Mouse (Mus musculus) embryonic facial prominence, embryonic 10.5 days (tissue): ENCODE measurements around the gene Hba-a1. TPM values are rescaled to one million over a fixed set of nuclear protein-coding genes. Genes with fewer than 3 reads are reported as not detected.
A peak's percentile ranks its signal among the peaks of the same experiment; 100 is the strongest.
"Not testable (repeated sequence)": the region's sequence is repeated elsewhere in the genome, so short reads cannot be mapped to it uniquely, and the experiment has no call there.

Experiments used
- DNase-seq: peaks from one replicate; pipeline ENCODE4 v3.0.0-alpha.2; 2017; ENCODE audit warnings: low spot score
- H3K27ac ChIP-seq: fragments of 300-500 bp; sonication (generic); replicated peaks from 2 replicates; pipeline ENCODE4 v1.5.1; 2016; ENCODE audit warnings: mild to moderate bottlenecking
- H3K27me3 ChIP-seq: fragments of 300-500 bp; sonication (generic); replicated peaks from 2 replicates; pipeline ENCODE4 v1.6.1; 2016; ENCODE audit warnings: low read depth, mild to moderate bottlenecking; ENCODE audit not compliant: poor library complexity, severe bottlenecking
- H3K36me3 ChIP-seq: fragments of 300-500 bp; sonication (generic); replicated peaks from 2 replicates; pipeline ENCODE4 v1.6.1; 2016; ENCODE audit warnings: mild to moderate bottlenecking, moderate library complexity
- H3K4me1 ChIP-seq: fragments of 300-500 bp; sonication (generic); 2 replicates; pipeline ENCODE4 v1.6.1; 2016
- H3K4me3 ChIP-seq: fragments of 300-500 bp; sonication (generic); 2 replicates; pipeline ENCODE4 v1.5.1; 2016; ENCODE audit warnings: mild to moderate bottlenecking, moderate library complexity
- H3K9me3 ChIP-seq: fragments of 300-500 bp; sonication (generic); 2 replicates; pipeline ENCODE4 v1.6.1; 2016; ENCODE audit warnings: mild to moderate bottlenecking
- WGBS: fragments of 180-500 bp; shearing (Covaris S2); methylation state at CpG from one replicate; pipeline ENCODE4 v1.1.7; 2016; 5-methylcytosine and 5-hydroxymethylcytosine counted together
- polyA plus RNA-seq: library from polyadenylated mRNA; unstranded; fragments of >200 nt; fragmentation: Nextera tagmentation; extraction: Ambion mirVana; gene quantifications from 2 replicates; pipeline ENCODE4 v1.2.1, GENCODE M21; 2016

Hba-a1 gene
- polyA plus RNA-seq, 1 experiment from 2014 or later, result 2,000 TPM

DNA sequence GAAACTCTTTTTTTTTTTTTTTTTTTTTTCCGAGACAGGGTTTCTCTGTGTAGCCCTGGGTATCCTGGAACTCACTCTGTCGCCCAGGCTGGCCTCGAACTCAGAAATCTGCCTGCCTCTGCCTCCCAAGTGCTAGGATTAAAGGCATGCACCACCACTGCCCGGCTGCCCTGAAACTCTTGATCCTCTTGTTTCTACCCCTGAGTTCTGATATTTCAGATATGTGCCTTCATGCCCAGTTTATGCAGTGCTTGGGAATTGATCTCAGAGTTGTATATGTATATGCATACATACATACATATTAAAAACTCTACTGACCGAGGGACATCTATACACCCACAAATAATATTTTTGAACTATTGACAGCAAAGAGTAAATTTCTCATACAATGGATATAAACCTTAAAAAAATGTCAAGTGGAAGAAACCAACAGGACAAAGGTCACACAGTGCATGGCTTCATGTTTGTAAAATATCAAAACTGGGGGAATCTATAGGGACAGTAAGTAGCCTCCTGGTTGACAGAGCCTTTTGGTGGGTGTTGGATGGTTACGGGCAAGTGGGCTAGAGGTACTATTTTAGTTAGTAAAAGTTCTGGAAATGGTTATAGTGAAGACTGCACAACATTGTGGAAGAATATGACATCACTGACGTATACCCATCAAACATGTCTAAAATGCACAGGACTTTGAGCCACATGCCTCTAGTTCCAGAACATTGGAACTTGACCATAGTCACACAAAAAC lies 1.9 kb downstream of the Hba-a1 start:
- peaks cover 32% of the 10 kb centered on the region for H3K27me3 ChIP-seq
- no peaks in the 10 kb centered on the region for H3K4me1 ChIP-seq
- WGBS, result 76% methylated on average over 7 of the region's 7 CpGs
- no peak overlapping the region for H3K4me3 ChIP-seq
- no peak overlapping the region for H3K27ac ChIP-seq
- H3K9me3 ChIP-seq, result no peaks in the 10 kb centered on the region
- no peak for DNase-seq
- H3K36me3 ChIP-seq, result no peaks in the 10 kb centered on the region

DNA sequence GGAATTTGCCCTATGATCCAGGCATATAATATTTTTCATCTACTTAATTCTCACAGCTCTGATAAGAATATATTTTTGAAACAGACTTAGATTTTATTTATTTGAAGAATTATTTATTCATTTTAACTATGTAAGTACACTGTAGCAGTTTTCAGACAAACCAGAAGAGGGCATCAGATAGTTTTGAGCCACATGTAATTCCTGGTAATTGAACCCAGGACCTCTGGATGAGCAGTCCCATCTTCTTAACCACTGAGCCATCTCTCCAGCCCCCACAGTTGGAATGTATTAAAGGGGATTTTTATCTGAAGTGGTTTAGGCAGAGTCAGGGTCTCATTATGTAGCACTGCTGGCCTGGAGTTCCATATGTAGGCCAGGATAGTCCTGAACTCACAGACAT lies 2.6 kb downstream of the Hba-a1 start:
- H3K36me3 ChIP-seq, DNase-seq, H3K27ac ChIP-seq, H3K4me3 ChIP-seq, H3K9me3 ChIP-seq, H3K4me1 ChIP-seq: not testable (repeated sequence)
- peaks cover 29% of the 10 kb centered on the region for H3K27me3 ChIP-seq

DNA sequence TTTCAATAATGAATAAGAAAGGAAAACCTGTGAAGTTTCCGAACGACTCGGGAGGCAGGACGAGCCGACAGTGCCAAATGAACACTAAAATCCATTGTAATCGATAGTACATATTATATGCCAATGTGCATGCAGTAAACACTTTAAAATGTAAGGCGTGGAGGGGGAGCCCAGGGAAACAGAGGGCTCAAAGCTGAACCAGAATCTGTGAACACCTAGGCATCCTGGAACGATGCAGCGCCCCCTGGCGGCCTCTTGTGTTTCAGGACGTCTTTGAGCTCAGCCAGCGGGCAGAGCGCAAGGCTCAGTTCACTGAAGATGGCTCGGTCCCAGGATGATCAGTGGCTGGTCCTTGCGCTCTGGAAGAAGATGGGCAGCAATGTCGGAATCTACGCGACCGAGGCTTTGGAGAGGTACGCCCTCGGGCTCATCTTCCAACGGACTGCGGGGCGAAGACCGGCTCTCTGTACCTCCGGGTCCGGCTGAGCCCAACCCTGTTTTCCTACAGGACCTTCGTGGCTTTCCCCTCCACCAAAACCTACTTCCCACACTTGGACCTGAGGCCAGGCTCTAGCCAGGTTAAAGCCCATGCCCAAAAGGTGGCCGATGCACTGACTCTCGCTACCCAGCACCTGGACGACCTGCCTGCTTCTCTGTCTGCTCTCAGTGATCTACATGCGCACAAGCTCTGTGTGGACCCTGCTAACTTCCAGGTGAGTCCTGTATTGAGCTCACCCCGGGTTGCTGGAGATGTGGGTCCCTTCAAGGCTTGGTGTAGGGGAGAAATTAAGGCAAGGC lies 3.6 kb downstream of the Hba-a1 start, which contains the start of gene Hbq1b:
Gene Hbq1b (plus strand): TSS at position 271 of the 798 bp plus-strand sequence.
- 20% methylated on average over 33 of the region's 33 CpGs for WGBS
- H3K9me3 ChIP-seq, H3K4me1 ChIP-seq, H3K36me3 ChIP-seq, H3K27ac ChIP-seq: not testable (repeated sequence)
- peak; percentile 72 for DNase-seq
- H3K27me3 ChIP-seq, result peaks cover 19% of the 10 kb centered on the region
- peak within 1 kb of the TSS; percentile 45 for H3K4me3 ChIP-seq

DNA sequence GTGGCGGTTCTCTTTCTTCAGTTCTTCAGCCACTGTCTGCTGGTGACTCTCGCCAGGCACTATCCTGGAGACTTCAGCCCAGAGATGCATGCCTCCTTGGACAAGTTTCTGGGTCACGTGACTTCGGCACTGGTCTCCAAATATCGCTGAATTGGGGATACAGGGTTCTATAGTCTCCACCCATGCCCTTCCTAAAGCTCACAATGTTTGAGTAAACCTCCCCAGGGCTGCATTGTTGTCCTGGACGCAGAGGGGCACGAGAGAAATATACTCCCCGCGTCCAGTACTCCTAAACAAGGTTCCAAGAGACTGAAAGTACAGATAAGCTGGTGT lies 4.1 kb downstream of the Hba-a1 start:
- H3K27me3 ChIP-seq, result peaks cover 18% of the 10 kb centered on the region
- no peak overlapping the region for H3K27ac ChIP-seq
- H3K4me3 ChIP-seq, result 0 out of 2 replicates have a peak overlapping the region, but pooled peaks have one; percentile 13
- H3K36me3 ChIP-seq, result no peaks in the 10 kb centered on the region
- no peaks in the 10 kb centered on the region for H3K4me1 ChIP-seq
- DNase-seq, result no peak
- WGBS, result 68% methylated on average over 9 of the region's 9 CpGs
- no peaks in the 10 kb centered on the region for H3K9me3 ChIP-seq

DNA sequence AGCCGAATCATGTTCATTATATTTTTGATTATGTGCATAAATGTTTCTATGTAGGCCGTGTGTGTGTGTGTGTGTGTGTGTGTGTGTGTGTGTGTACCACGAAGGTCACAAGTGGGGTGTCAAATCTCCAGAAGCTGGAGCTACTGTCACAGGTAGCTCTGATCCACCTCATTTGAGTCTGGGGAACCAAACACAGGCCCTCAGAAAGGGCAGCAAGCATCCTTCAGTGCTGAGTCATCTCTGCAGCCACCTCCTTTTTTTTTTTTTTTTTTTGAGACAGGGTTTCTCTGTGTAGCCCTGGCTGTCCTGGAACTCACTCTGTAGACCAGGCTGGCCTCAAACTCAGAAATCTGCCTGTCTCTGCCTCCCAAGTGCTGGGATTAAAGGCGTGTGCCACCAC lies 9.5 kb downstream of the Hba-a1 start:
- not testable (repeated sequence) for H3K36me3 ChIP-seq, H3K9me3 ChIP-seq, DNase-seq, H3K4me1 ChIP-seq, H3K4me3 ChIP-seq, H3K27ac ChIP-seq
- H3K27me3 ChIP-seq, result peaks cover 11% of the 10 kb centered on the region
- WGBS, result 84% methylated on average over 4 of the region's 4 CpGs

DNA sequence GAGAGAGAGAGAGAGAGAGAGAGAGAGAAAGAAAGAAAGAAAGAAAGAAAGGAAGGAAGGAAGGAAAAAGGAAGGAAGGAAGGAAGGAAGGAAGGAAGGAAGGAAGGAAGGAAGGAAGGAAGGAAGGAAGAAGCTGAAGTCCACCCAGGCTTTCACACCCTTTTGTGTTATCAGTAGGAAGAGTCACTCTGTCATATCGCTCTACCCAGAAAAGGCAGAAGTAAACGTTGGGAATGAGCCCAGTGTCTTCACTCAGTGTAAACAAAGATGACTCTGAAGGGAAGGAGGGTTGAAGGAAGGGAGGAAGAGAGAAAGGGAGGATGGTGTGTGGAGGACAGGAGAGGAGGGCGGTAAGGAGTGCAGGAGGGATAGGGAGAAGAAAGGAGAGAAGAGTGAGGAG lies 10.2 kb downstream of the Hba-a1 start:
- not testable (repeated sequence) for H3K9me3 ChIP-seq, DNase-seq, H3K36me3 ChIP-seq, H3K4me3 ChIP-seq, H3K27ac ChIP-seq, H3K27me3 ChIP-seq, H3K4me1 ChIP-seq
- WGBS, result 78% methylated on average over 3 of the region's 3 CpGs

DNA sequence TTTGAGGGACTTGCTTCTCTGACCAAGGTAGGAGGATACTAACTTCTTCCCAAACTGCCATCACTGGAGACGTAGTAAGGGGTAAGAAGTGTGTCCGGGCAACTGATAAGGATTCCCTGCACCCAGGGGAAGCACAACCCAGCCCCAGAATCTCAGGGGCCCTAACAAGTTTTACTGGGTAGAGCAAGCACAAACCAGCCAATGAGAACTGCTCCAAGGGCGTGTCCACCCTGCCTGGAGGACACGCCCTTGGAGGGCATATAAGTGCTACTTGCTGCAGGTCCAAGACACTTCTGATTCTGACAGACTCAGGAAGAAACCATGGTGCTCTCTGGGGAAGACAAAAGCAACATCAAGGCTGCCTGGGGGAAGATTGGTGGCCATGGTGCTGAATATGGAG lies 12.9 kb downstream of the Hba-a1 start, which contains the start of gene Hba-a2:
Gene Hba-a2 (plus strand): TSS at position 287 of the 400 bp plus-strand sequence.
- WGBS, result no CpG with 5 or more reads among the region's 4 CpGs
- not testable (repeated sequence) for H3K27ac ChIP-seq, H3K9me3 ChIP-seq, H3K4me3 ChIP-seq, H3K27me3 ChIP-seq, H3K4me1 ChIP-seq, H3K36me3 ChIP-seq, DNase-seq

DNA sequence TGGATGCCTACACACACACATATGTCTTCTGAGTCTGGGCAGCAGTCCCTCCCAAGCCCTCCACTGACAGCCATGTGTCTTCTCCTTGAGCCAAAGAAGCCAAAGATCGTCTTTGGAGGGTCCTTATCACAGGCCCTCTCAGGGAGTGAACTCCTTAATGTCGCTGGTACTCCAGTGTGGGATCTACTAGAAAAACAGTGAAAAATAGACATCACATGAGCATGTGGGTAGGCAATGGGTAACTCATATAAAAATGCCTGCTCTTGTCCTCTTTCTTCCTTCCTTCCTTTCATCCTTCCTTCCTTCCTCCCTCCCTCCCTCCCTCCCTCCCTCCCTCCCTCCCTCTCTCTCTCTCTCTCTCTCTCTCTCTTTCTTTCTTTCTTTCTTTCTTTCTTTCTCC lies 14.1 kb downstream of the Hba-a1 start:
- peaks cover 21% of the 10 kb centered on the region for H3K27me3 ChIP-seq
- WGBS, result 46% methylated on average over 2 of the region's 2 CpGs
- DNase-seq, H3K4me1 ChIP-seq, H3K9me3 ChIP-seq, H3K36me3 ChIP-seq, H3K27ac ChIP-seq, H3K4me3 ChIP-seq: not testable (repeated sequence)

DNA sequence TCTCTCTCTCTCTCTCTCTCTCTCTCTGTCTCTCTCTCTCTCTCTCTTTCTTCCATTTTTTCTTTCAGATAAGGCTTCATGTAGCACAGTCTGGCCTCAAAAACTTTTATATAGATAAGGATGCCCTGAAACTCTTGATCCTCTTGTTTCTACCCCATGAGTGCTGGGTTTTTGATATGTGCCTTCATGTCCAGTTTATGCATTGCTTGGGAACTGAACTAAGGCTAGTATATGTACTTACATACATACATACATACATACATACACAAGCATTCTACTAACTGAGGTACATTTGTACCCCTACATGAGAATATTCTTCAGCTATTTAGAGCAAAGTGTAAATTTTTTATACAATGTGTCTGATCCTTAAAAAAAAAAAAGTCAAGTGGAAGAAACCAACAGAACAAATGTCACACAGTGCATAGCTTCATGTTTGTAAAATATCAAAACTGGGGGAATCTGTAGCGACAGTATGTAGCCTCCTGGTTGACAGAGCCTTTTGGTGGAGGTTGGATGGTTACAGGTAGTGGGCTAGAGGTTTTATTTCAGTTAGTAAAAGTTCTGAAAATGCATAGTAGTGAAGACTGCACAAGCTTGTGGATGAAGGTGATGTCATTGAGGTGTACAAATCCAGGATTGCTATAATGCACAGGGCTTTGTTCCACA lies 14.7 kb downstream of the Hba-a1 start:
- Histone ChIP-seq H3K9me3 (no peaks in the 10 kb centered on the region), H3K27ac (no peak overlapping the region), H3K27me3 (peaks cover 24% of the 10 kb centered on the region), H3K4me1 (no peaks in the 10 kb centered on the region), H3K36me3 (no peaks in the 10 kb centered on the region), H3K4me3 (no peak overlapping the region)
- no peak for DNase-seq
- WGBS, result 87% methylated on average over 1 of the region's 1 CpGs

DNA sequence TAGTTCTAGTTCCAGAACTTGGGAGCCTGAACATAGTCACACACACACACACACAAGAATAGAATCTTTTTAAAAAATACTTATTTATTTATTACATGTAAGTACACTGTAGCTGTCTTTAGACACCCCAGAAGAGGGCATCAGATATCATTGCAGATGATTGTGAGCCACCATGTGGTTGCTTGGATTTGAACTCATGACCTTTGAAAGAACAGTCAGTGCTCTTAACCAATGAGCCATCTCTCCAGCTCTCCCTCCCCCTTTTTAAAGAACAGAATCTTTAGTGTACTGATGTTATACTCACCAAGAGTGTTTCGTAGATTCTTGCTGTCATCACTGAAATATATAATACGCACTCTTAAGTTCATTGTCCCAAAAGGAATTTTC lies 15.2 kb downstream of the Hba-a1 start:
- no peak for DNase-seq
- Histone ChIP-seq H3K27ac (no peak overlapping the region), H3K4me3 (no peak overlapping the region), H3K9me3 (no peaks in the 10 kb centered on the region), H3K27me3 (peaks cover 29% of the 10 kb centered on the region), H3K36me3 (no peaks in the 10 kb centered on the region), H3K4me1 (no peaks in the 10 kb centered on the region)
- 95% methylated on average over 2 of the region's 2 CpGs for WGBS

DNA sequence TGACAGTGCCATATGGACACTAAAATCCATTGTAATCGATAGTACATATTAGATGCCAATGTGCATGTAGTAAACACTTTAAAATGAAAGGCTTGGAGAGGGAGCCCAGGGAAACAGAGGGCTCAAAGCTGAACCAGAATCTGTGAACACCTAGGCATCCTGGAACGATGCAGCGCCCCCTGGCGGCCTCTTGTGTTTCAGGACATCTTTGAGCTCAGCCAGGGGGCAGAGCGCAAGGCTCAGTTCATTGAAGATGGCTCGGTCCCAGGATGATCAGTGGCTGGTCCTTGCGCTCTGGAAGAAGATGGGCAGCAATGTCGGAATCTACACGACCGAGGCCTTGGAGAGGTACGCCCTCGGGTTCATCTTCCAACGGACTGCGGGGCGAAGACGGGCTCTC lies 16.6 kb downstream of the Hba-a1 start, which contains the start of gene Hbq1a:
Gene Hbq1a (plus strand): TSS at position 205 of the 400 bp plus-strand sequence.
- H3K4me3 ChIP-seq, result peak within 1 kb of the TSS; percentile 45
- not testable (repeated sequence) for H3K27ac ChIP-seq, H3K4me1 ChIP-seq, H3K9me3 ChIP-seq, H3K36me3 ChIP-seq
- DNase-seq, result peak; percentile 68
- peaks cover 29% of the 10 kb centered on the region for H3K27me3 ChIP-seq
- 9% methylated on average over 16 of the region's 16 CpGs for WGBS

DNA sequence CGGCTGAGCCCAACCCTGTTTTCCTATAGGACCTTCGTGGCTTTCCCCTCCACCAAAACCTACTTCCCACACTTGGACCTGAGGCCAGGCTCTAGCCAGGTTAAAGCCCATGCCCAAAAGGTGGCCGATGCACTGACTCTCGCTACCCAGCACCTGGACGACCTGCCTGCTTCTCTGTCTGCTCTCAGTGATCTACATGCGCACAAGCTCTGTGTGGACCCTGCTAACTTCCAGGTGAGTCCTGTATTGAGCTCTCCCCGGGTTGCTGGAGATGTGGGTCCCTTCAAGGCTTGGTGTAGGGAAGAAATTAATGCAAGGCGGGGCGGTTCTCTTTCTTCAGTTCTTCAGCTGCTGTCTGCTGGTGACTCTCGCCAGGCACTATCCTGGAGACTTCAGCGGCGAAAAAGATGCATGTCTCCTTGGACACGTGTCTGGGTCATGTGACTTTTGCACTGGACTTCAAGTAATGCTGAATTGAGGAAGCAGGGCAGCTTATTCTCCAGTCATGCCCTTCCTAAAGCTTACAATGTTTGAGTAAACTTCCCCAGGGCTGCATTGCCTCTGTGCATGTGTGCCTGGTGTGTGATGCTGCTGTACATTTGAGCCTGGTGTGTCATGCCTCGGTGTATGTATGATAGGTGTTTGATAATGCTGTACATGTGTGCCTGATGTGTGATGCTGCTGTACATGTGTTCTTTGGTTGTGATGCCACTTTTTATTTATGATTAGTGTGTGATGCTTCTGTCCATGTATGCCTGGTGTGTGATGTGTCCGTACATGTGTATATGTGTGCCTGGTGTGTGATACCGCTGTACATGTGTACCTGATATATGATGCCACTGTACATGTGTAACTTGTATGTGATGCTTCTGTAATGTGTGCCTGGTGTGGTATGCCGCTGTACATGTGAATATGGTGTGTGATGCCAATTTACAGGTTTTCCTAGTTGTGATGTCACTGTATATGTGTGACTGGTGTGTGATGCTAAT lies 17.3 kb downstream of the Hba-a1 start:
- peaks cover 29% of the 10 kb centered on the region for H3K27me3 ChIP-seq
- no peaks in the 10 kb centered on the region for H3K36me3 ChIP-seq
- no peak overlapping the region for H3K27ac ChIP-seq
- no peak for DNase-seq
- H3K4me3 ChIP-seq, result peak overlapping the region; percentile 45
- 61% methylated on average over 16 of the region's 17 CpGs for WGBS
- no peaks in the 10 kb centered on the region for H3K9me3 ChIP-seq
- no peaks in the 10 kb centered on the region for H3K4me1 ChIP-seq
